Mouse (Mus musculus) spleen, postnatal 4 days (tissue): ENCODE data around the gene Atg10.

Experiments used
- DNase-seq, 2 experiments: peaks; one replicate each; pipeline ENCODE4 v3.0.0; 2022; ENCODE audit warnings: low spot score in 2 of 2

Gene Atg10

GRCm38 (mm10) chr13:91118156-91118555 lies 105.6 kb downstream of the Atg10 start:
- no peak for DNase-seq

GRCm38 (mm10) chr13:91114880-91115279 lies 108.9 kb downstream of the Atg10 start:
- DNase-seq = no peak

GRCm38 (mm10) chr13:91107308-91107946 lies 116.3 kb downstream of the Atg10 start:
- no peak for DNase-seq

DNA sequence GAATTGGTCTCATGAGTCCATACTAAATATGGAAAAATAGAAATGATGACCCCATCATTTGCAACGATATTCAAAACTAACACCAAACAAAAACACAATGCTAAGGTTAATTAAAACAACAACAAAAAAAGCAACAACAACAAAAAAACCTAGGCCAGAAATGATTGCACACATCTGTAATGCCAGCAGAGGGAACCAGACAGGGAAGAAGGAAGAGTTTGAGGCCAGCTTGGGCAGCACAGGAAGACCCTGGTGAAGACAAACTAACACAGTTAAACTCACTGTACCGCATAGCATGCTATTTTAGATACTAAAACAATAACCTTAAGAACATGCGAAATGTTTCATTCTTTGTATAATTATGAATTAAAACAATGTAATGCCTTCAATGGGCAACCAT lies 121.5 kb downstream of the Atg10 start:
- DNase-seq = no peak

DNA sequence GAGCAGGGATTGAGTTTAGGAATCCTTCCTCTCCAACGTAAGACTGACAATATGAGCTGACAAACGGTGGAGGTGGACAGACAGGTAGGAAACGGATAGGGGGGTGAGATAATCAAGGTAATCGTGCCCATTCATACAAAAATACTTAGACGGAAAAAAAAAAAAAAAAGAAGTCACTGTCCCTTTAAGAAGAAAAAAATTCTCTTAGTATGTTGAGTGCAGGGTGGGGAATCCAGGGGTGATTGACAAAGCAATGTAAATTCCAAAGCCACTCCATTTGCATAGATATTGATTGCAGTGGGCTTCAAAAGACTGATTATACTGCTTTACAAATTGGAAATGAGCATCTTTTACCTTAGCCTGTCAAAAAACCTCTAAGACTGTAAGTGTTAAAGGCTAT lies 123.4 kb downstream of the Atg10 start:
- DNase-seq = no peak

GRCm38 (mm10) chr13:91094851-91095250 lies 128.9 kb downstream of the Atg10 start:
- DNase-seq = no peak

DNA sequence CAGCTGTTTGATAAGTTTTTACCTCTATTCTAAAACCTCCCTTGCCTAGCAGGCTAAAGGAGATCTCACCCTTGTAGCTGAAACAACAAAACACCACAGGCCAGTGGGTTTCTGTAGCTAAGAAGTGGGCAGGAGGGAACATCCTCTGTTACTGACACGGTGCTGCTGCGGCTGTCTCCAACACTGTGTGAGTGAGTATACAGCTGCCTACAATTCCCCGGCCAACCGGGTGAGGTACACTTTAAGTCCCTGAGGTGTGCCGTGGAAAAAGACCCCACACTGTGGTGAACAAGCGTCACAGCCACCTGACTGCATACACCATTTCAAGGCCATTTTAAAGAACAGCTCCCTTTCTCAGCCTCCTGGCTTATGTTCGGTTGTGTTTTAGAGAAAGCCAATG lies 129.6 kb downstream of the Atg10 start:
- no peak for DNase-seq

DNA sequence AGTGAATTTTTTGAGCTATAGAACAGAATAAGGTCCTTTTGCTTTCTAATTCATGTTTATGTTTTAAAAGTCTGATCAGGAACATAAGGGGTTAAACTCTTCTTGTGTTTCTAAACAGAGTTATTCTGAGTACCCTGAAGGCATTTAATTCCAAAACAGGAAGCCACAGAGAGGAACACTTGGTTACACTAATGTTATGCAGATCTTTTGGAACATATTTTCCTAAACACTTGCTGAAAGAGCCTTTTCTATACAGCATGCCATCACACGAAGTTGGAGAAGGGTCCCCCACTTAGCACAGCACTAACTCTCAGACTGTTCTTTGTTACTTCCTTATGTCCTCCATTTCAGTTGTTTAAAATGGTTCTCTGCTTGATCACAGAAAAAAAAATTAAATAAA lies 130.2 kb downstream of the Atg10 start:
- DNase-seq = no peak

DNA sequence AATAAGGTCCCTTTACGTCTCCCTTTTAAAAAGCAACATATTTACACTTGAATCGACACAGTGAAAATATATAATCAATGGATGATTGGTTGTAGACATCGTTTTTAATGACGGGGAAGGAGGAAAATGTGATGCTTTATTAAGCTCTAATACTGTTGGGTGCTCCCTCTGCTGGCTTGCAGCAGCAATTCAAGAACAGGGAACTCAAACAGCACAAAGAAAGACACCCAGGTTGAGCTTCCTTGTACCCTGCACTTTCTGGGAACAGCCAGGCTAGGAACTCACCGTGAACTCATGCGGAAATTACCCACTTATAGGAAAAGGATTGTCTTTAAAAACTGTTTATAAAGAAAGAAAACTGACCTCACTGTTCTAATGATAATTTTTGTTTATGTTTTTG lies 130.6 kb downstream of the Atg10 start:
- DNase-seq = no peak

GRCm38 (mm10) chr13:91091731-91092190 lies 132.0 kb downstream of the Atg10 start:
- DNase-seq = no peak

DNA sequence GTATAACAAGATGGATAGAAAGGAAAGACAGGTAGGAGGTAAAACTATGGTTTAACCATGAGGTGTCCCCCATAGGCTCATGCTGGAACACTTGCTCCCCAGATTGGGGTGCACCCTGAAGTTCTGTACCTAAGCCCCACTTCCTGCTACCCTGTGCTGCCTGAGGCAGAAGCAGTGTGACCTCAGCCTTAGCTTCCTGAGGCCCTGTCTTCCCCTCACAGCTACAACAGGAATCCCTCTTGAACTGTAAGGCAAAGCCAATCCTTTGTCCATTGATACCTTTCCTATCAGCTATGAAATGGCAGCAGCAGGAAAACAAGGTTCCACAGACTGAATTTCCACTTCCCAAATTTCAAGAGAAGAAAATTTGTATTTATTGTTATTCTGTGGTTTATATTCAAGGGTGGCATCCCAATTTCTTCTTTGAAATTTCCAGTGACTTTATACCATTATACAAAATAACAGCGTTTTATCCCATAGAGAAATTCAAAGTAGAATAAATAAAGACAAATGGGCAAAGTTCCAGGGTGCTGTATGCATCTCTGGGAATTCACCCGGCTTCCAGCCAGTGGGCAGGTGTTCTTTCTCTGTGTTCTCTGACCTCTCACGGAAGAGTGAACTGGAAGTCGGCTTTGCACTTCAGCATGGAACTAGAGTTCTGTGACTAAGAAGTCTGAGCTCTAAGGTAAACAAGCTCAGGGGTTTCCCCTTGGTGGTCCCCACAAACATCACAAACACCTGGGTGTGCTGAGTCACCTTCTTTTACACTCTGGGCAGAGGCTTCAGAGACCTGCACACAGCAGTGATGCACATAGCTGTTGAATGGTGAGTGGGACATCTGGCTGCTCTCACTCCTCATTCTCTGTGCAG lies 132.7 kb downstream of the Atg10 start:
- no peak for DNase-seq

DNA sequence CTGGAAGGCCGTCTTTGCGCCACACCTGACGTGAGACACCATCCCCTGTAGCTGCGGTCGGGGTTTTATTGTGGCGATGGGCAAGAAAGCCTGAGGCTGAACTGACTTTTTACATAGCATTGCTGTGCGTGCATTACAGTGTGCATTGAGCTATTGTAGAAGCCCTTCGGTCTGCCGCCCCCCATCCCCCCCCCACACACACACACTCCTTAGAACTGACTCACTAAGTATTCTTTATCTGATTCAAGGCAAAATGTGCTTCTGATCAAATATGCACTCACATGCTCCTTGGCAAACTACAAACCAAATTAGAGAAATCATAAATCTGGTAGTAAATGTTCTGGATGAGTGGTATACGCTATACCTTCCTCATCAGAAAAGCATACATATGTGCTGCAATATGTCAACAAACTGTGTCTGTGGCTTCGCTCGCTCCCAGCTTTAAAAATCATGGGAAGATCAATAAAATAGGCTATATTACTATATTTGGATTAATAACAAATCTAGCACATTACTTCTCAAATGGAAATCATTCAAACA lies 137.3 kb downstream of the Atg10 start:
- DNase-seq = no peak

- DNase-seq = no peak
These were observed 151.4 kb downstream of the Atg10 start for GRCm38 (mm10) chr13:91072351-91072750.

GRCm38 (mm10) chr13:91060871-91061270 lies 162.9 kb downstream of the Atg10 start:
- DNase-seq = no peak

DNA sequence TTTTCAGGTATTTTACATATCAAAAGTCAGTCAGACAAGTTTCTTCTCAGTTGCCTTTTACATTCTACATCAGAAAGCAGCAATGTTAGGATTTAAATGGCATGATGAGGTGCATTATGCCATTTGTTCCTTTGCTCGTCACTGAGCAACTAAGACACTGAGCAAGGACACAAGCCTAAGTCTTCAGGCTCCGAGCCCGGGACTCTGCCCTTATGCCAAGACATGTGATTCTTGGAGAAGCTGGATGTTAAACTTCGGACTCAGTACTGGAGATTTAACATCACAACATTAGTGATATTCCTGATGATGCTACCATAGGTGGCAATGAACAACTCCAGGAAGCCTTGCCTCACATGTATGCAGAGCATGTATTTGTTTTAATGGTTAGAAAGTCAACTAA lies 175.6 kb downstream of the Atg10 start:
- no peak for DNase-seq

GRCm38 (mm10) chr13:91046851-91047250 lies 176.9 kb downstream of the Atg10 start:
- no peak for DNase-seq

- no peak for DNase-seq
These were observed 182.5 kb downstream of the Atg10 start for GRCm38 (mm10) chr13:91041236-91041635.

GRCm38 (mm10) chr13:91040421-91040820 lies 183.3 kb downstream of the Atg10 start:
- DNase-seq = no peak

DNA sequence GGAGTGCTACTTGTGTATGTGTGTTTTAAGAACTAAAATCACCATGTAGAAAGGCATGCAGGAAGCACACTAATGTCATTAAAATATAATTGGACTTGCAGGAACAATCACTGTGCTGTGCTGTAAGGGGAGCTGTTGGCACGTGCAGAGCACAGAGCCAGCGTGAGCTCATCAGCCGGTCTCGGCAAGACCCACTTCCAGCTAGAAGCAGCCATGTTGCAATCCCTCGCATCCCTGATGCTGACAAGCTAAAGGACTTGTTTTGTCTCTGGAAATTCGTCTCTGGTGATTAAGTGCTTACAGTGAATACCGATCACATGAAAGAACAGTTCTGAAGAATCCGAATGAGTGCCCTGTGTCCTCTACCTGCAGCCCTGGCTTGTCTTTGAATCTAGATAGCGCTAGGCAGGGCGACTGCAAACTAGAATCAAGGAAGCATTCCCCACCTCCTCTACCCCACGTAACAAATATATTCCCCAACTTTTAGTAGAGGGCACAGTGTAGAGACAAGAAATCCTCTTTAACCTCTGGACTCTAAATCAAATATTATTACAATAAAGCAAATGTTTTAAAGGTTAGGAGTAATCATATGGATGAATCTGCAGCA lies 184.5 kb downstream of the Atg10 start:
- DNase-seq = no peak

DNA sequence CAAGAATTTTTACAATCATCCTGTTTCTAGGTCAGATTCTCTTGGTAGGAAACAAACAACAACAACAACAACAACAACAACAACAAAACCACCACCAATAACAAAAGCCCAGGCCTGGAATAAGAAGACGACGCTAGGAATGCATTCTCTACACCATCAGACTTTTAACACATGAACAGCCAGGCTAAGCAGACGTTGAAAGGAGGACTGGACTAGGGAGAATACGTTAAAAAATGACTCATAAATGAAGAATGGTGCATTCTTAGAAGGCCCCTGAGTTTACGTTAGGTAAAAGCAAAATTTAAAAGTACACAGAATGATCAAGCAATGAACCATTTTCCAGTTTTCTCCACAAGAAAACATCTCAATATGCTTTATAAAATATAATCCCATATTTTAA lies 185.1 kb downstream of the Atg10 start:
- no peak for DNase-seq

DNA sequence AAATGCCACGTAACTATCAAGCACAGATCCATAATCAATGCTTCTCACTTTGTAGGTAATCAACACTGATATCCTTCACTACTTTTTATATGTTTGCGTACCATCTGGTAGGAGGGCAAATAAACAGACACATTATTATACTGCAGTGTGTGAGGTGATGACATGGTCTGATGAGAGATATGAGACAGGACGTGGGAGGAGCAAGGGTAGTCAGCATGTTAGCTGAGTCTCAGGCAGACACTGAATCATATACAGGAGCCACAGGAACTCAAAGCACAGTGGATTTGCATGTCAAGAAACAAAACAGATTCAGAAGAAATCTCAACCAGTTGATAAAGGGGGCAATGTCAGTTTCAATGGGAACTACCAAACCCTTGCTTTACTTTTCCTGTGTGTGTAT lies 185.7 kb downstream of the Atg10 start:
- DNase-seq = no peak

DNA sequence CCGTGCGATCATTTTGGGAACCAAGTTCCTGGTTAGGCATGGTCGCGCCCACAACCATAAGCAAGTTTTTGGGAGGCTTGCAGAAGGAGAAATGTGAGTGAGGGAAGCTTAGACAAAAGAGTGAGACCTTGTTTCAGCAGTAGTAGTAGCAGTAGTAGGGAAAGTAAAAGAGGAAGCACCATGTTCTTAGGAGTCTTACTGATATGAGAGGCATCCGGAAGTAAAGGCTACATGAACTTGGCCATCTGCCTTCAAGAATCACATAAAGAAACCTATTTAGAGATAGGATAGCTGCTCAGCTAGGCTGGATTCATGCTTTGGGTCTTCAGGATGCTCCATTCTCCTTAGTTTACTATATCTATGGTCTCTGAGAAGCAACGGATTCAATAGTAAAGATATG lies 186.4 kb downstream of the Atg10 start:
- no peak for DNase-seq

DNA sequence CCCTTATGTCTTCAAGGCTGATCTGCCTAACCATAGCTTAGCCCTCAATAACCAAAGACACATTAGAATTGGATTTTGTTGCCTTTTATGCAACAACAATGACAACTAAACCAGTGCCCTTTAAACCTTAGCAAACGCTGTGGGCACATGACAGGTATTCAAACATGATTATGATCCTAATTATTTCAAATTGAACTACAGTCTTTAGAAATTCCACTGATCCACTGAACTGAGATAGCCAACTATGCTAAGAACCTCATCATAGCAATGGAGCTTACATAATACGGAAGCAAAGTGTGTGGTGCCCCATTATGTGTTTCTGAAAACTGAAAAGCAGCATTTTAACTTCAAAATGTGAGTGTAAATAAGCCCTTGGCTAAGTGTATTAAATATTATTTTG lies 191.9 kb downstream of the Atg10 start:
- DNase-seq = no peak
